Mouse (Mus musculus) right cerebral cortex, adult 18-20 months (tissue): Measurements from ENCODE around the gene Hprt.

Experiments used
- DNase-seq: peaks from one replicate; pipeline ENCODE4 v3.0.0; 2022; ENCODE audit warnings: mixed read lengths

Hprt gene

DNA sequence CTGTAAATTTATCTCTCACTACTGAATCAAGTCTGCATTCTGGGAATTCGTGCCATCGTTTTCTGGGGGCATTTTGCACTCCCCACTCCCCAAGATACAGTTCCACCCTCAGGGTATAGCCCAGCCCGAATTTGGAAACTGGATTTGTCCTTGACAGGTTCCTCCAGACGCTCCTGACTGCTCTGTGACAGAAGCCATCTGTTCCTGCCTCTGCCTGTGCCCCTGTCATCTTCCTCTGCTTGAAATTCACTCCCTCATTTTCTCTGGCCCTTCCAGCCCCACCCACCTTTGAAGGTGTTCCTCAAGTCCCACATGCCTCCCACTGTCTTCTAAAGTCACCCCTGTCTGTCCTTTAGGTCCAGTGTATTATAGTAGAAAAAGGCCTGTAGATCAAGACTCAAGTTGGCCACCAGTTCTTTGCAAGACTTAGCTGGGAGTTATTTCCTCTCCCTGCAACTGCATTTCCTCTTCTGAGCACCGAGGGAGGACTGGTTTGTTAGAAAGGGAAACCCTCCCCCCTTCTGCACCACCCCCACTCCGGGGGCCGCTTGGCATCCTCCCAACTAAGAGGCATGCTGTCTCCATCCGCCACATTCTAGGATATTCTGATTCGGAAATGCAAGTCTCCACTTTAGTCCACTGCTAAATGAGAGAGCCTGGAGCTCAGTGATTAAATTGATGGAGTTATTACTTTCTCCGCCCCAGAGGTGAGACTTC lies 57.4 kb downstream of the Hprt start:
- no peak for DNase-seq

DNA sequence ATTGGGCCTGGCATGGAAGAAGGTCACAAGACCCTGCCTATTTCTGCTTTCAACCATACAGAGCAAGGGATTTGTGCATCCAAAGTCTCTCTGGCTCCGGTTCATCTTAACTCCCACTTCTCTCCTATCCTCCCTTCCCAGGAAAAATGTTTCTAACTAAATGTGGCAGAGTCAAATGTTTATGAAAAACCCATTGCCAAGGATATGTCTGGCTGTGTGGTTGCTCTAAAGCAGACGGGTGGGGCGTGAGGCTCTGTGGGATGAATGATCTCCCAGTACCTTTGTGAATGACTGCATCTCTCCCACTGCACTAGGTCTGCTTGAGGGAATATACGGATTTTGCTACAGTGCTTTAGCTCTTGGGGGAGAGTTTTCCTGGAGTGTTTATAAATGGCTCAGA lies 58.1 kb downstream of the Hprt start:
- peak; percentile 7 for DNase-seq

DNA sequence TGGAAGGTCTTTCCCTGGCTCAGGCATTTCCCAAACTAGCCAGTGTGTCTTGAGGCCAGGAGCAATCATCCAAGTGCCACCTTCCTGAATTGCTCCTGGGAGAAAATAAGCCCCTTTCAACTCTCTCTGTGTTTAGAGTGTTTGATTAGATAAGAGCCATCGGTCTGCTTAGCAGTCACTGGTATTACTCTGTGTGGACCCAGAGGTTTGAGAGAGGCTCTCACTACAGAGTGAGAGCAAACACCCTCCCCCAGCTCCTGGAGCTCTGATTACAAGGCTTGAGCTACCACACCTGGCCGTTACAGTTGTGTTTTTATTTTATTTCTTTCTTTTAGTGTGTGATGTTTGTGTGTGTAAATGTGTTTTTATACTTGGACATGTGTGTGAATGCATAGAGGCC lies 59.0 kb downstream of the Hprt start:
- DNase-seq: no peak

DNA sequence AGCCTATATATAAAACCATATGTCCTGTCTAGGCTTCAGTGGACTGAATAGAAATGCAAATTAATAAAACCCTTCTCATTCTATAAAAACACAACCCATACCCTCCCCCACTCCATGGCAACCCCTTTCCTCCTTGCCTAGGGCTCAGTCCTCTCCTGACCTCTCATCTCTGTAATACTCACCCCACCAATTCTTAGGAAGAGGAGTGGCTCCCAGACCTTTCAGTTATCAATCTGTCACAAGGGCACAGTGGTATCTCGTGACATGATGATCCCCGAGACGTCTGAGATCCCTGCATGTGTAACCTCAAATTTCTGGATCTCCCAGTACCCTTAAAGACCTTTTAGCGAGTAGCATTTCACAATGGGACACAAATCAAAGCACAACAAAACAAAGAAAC lies 61.3 kb downstream of the Hprt start:
- no peak for DNase-seq

DNA sequence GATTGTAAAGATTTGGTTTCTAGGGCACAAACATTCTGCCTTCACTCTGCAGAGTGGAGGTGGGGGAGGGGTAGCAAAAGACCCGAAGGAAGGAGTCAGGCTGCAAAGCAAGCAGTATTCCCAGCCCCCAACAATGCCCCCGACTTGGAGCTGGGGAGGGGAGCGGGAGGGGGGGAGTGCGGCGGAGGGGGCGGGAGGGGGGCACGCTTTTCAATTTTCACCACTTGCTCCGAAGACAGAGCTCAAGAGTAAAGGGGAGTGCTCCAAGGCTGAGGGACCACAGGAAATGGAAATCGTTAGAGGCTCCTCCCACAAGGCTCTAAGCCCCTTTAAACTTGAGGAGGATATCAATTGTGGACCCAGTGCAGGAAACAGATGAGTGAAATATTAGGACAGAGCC lies 62.4 kb downstream of the Hprt start:
- DNase-seq: no peak

DNA sequence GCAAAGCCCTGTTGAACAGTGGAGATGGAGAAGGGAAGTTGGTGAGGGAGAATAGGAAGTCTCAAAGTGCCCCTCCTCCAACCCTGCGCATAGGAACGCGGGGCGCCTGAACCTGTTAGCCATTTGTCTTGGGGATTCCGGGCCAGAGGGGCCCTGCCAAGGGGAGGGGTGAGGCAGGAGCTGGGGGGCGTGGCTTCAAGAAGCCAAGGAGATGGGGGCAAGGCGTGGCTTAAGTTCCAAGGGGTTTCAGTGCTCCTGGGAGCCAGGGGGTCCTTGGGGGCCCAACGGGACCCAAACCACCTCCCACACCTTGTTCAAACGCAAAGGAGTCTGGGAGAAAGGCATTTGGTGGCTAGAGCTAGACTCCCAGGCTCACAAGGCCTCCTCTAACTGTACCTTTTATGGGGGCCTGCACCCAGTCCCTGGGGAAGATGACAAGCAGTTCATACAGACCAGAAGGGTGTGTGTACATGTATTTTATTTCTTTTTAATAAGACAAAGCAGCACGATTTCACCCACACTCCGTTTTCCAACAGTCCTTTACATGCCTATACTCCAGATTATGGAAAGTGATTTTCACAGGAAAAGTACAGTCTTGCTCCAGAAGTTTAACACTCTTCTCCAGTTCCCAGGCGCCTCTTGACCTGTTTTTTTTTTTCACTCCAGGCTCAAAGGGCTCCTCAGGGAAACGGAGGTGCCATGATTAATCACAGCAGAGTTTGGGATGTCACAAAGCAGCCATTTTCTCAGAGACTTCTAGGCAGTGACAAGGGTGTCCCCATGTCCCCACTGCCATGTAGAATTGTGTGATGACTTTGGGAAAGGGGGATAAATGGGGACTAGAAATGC lies 64.9 kb downstream of the Hprt start:
- no peak for DNase-seq

DNA sequence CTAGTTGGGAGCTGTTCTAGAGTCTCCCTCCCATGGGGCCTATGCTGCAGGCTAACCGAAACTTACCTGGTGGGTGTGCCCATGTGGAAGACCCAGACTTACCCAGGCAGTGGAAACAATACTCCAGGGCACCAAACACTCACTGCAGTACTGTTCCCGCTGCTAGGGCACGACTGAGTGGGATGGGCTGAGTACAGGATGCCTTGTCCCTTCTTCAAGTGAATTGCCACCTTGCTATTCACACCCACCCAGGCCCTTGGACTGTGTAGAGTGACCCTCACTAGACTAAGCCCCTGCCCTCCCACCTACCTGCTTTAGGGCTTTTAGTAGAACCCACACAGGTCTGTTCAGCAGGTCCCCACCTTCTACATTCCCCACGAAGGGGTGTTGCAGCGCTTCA lies 65.9 kb downstream of the Hprt start:
- DNase-seq: no peak

DNA sequence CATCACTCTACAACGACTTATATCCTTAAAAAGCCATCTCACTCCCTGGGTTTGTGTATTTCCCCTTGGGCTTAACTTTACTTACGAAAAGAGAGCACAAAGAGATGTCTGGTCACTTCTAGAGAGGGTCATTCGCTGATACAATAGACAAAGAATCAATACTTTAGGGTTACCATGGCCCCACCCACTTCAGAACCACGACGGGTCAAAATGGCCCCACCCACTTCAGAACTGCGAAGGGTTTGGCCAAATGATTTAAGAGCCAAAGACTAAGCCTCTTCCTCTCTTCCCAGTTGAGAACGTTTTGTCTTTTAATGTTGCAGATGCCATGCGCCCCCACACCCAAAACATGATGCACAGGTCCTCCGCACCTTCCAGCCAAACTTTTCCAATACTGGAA lies 67.8 kb downstream of the Hprt start:
- DNase-seq: no peak

DNA sequence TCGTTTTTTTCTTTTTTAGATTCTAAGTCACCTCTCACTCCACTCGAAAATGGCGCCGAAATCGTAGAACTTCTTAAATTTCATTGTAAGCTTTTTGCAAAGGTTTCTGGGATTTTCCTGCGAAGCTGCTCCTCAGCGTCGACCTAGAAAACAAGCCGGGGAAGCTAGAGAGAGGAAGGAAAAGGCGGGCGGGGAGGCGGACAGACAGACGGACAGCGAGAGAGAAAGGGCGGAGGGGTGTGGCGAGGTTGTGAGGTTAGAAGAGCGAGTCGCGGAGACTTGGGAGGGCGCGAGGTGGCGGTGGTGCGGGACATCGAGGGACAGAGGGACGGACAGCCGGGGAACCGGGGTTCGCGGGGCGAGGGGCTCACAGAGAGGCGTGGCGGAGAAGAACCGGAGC lies 68.7 kb downstream of the Hprt start:
- DNase-seq: no peak

DNA sequence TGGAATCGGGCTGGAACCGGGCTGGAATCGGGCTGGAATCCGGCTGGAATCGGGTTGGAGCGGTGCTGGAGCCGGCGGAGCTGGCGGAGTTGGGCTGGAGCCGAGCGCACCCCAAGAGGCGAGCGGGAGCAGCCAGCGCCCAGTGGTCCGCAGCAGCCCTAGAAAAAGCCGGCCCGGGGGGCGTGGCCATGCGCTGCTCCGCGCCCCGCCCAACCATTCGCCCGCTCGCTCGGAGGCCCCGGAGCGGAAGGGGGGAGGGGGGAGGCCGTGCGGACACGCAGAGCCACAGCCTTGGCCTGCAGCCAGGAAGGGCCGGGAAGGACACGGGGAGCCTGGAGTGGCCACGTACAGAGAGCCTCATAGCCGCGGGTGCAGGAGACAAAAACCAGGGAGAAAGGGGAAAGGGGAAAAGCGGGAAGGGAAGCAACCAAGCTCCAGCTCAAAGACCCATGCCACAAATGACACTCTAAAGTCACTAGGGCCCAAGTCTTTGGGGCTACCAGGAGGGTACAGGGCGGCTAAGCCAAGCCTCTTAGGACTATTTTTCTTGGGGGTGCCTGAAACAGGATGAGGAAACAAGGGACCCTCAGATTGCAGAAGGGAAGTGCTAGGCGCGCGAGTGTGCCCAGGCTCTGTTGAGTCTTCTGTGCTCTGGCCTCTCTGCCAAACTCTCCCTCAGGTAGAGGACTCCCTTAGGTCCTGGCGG lies 69.3 kb downstream of the Hprt start:
- peak; percentile 18 for DNase-seq

DNA sequence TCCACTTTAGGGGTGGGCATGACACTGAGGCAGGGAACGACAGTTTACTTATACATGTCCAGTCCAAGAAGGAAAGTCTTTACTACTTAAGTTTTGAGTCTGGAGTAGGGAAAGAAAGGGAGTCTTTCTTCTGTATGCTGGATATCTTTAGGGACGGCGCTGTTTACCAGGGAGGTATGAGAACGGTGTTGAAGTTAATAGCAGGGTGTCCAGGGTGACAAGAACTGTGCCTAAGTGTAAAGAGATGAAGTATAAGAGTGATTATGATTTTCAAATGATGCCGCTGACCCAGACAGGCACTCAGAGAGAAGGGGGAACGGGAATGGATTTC lies 69.8 kb downstream of the Hprt start:
- no peak for DNase-seq

DNA sequence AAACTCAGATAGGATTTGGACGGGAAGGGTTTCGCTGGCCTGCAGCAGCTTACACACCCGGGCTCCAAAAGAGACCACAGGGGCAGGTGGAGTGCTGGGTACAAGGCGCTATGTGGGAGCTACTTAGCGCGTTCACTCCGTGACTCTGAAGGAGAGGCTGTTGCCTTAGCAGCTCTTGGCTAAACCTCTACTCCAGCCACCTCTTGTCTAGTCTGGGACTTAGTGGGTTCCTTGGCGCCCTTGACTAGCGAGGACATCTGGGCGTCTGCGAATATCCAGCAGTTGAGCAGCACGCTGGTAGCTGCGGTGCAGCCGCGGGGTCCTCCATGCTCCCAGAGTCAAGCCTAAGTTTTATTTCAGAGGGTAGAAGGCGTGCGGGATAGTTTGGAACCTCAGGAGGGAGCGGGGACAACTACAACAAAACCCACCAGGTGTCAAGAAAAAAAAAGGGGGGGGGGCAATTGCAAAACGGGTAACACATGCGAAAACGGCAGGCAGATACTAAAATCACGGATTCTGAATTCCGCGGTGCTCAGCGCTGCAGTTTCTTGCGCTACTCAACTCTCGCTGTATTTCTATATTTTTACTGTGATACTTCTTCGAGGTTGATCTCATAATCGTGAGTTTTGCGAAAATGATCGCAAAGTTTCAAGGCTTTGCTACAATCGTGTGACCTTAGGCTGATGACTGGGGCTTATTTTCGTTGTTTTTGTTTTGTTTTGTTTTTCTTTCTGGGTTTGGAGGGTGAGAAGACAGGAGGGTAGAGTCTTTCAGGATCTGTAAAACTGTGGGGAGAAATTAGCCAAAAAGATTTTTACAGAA lies 70.7 kb downstream of the Hprt start:
- no peak for DNase-seq

DNA sequence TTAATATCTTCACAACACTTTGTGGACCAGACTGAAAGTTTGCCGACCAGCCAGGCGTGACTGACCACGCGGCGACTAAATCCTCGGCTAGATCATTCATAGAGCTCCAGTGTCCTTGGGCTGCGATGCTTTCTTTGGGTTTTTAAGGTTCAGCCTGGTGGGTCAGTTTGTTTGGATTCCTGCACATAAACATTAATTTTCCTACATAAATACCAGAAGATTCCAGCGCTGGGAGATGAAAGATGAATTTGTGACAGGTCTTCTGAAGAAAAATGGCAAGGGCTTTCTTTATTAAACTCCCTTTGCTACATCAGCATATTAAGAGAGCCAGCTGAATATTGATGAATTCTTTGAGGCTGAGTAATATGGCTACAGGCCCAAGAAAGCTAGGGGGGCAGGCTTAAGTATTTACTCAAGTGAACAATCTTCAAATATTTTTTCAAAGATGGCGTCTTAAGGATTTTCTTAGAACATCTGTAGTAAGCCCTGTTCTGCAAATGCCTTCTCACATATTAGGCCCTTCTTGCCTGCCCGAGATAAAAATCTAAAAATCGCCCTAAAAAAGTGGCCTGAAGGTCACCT lies 71.6 kb downstream of the Hprt start:
- DNase-seq: no peak

DNA sequence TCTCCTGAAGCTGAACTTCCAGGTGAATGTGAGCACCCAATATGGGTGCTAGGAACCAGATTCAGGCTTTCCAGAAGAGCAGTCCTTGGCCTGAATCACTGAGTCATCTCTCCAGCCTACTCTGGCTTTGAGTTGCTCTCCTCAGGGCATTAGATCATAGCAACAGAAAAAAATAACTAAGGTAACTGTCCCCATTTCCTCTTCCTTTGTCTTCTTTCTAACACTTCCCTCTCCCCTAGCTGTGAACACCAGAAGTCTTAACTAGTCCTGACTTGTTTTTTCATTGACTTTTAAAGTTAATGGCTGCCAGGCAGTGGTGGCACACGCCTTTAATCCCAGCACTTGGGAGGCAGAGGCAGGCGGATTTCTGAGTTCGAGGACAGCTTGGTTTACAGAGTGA lies 76.5 kb downstream of the Hprt start:
- DNase-seq: no peak
